Mouse (Mus musculus): Measurements from ENCODE around the gene Prss35.

Prss35 gene

DNA sequence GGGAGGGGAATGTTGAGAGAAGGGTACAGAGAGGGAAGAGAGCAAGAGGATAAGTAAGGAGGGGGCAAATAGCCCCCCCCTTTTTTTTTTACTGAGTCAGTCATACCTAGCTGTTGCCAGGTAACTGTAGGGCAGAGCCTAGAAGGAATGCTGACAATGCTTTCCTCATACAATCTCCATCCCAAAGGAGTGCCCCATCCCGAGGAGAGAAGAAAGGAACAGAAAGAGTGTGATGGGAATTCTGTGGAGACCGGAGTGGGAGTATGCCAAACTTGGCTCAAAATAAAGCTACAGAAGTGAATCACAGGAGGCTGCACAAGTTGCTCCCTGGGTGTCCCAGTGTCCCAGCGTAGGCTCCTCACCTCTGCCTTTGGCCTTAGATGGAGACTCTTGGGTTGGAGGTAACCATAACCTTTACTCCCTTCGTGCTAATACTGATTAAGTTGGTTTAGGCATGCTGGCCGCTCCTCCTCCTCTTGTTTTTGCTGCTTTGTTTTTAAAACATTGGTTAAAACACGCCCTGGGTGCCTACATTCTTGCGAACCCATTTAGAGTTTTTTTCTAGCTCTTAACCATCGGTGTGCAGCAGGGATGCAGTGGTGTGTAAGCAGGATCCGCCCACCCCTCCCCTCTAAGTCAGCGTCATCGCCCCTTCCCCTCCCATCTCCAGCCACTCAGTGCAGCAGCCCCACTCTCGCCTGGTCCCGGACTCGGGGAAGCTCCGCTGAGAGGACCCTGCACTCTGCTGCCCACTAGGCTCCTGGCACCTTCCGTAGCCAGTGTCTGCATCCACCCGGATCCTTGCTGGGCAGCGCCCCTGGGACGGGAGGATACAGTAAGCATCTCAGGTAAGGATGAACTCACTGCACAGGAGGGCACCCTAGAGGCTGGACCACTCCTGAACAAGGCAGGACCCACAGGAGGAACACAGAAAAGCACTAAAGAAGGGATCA is at the start of gene Prss35:
TSS of gene Prss35 (plus strand) at position 691 of the 953 bp plus-strand sequence.
- no peak for DNase-seq (ENCODE audit: low spot score)

DNA sequence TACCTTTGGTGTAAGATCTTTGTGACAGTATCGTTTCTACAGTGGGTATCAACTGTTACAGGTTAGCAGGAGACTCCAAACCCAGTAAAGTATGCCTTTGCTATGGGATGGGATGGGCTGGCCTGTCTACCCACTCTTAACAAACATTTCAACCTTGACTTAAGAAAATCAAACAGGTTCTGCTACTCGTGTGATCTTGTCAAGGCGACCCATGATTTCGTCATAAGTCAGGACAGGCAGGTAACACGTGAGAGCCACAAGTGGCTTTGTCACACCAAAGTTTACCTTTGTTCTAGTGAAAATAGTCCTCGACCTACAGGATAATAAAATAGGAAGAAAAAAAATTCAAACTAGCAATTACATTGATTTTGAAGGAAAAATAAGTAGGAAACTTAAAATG is 49.5 kb upstream of the Prss35 start:
- DNase-seq (ENCODE audit: low spot score) = no peak

DNA sequence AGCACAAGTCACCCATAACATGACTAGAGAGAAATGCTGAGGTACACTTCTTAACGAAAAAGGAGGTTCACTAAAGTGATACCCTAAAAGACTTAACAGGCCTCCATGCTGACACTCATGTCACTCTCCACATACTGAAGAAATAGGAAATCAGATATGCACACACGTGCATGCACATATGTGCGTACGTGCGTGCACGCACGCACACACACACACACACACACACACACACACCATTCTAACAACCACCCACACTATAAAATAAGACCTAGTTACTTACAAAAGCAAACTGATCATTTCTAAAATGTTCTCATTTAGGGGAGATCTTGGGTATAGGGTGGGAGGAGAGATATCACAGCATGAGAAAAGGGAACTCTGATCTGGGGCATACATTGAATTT is 48.8 kb upstream of the Prss35 start:
- DNase-seq (ENCODE audit: low spot score) = no peak

DNA sequence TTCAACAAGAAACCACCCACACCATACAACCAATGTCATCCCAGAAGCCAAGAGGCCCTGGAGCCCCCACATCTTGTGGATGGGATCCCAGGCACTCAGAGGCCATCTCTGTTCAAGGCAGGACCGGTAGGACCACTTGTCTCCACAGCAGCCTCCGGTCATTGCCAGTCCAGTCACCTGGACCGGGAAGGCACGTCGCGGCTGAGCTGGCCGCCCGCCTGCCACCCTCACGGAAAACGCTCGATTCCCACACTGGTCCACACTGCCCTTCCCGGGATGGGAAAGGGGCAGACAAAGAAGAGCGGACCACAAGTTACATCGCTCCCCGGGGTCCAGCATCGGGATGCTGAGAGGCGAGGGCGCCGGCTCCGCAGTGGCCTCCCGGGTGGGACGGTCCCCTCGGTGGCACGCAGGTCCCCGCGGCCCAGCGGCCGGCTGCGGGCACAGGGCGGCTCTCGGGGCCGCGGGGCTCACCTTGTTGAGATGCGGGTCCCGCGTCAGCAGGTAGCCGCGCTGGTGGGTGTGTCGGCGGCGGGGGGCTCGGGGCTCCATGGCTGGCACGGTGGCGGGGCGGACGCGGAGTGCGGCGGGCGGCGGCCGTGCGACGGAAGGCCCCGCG is 48.1 kb upstream of the Prss35 start:
- no peak for DNase-seq (ENCODE audit: low spot score)

DNA sequence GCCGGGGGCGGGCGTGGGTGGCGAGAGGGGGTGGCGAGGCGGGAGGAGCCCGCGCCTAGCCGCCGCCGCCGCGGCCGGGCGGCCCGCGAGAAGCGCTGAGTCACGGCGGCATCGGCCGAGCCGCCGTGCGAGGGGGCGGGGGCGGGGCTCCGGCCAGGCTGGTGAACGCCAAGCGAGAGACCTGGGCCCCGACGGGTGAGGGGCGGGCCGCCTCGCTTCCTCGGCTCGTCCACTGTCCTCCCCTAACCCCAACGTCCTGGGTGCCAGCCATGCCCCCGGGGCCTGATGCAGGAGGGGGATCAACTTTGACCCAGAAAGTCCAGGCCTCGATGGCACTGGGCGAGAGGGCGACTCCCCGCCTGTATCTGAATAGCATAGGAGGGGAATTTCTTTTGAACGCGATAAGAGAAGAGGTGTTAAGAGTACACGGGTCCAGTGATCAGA is 47.6 kb upstream of the Prss35 start, which contains the start of gene Me1:
TSS of gene Me1 (minus strand) at position 136 of the 444 bp plus-strand sequence.
- no peak for DNase-seq (ENCODE audit: low spot score)

DNA sequence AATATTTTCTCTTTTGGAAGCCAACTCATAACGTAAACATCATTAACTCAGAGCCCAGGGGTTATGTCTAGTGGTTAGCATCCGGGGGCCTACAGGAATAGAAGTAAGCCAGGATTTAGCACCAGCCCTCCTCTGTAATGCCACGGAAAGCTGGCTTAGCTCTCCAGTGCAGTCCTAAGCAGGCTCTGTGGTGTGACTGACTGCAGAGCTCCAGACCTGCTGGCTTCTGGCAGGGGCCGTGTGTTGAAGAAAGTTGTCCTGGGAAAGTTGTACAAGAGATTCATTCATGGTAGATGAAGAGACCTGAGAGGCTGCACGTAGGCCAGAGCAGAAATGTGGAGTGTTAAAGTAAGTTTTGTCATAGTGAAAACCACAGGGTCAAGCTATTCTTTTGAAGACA is 42.2 kb upstream of the Prss35 start:
- DNase-seq (ENCODE audit: low spot score) = no peak

DNA sequence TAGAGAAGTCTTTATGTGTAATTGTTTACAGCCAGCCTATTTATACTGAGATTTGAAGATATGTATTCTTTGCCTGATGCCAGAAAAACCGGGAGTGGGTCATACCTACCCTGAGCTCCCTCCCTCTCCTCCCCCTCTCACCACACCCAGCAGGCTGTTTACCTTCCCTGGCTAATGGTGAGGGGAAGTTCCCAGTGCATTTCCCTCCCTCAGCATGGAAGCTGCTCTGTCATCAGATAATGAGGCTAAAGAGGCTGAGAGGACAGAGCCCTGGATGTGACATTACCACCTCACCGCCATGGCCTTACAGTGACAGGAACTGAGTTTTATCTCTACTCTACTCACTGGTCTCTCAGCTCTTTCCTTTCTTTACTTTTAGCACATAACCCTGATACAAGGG is 41.6 kb upstream of the Prss35 start:
- DNase-seq (ENCODE audit: low spot score) = no peak

DNA sequence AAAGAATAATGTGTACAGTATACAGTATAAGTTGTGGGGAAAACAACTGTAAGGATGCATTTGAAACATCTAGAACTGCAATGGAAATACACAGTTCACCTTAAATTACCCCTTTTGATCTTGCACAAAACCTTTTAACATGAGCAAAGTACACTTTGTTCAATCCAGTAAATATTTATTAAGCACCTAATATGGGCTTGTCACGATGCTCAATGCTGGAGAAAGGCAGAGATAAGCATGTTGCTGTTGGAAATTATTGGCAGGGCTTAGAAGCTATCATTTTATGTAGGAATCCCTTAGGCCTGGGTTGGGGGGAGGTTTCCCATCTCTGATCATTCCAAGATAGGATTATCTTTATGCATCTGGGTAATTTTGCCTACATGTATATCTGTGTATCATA is 36.0 kb upstream of the Prss35 start:
- DNase-seq (ENCODE audit: low spot score) = no peak

DNA sequence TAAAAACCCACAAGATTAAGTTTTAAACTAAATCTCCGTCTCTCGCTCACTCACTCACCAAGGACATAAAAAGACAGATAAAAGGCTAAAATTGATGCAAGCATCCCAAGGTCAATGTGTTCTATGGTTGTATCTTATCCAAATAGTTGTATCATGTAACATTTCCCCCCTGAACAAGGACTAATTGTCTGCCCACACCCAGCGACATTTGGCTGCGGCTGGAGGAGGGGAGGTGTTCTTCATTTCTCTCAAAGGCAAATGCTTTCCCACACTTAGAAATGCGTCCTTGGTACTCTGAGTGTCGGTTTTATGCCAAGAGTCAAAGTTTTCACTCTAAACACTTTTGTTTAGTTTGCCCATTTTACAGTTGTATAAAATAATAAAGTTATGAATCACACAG is 34.5 kb upstream of the Prss35 start:
- DNase-seq (ENCODE audit: low spot score) = no peak

DNA sequence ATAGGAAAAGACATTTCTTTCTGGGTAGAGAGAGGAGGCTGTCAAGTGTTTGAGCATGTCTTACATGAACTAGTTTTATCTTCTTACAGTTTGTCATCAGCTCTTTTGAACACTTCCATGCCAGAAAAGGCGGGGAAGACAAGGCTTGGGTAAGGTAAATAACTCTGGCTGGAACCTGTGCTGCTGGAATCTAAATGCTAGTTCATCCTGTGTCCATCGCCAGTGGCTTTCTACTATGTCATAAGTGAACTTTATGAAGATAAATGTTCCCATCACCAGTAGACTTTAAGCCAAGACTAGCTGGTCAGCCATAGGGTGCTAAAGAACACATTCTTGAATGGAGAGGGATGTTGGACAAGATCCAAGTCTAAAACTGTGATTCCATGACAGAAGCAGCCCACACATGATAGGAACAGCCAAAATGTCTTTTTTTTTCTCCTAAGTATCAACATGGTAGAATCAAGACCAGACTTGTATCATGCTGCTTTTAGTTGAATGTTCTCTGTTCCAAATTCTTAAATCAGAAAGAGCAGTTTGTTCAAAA is 33.3 kb upstream of the Prss35 start:
- DNase-seq (ENCODE audit: low spot score) = no peak

DNA sequence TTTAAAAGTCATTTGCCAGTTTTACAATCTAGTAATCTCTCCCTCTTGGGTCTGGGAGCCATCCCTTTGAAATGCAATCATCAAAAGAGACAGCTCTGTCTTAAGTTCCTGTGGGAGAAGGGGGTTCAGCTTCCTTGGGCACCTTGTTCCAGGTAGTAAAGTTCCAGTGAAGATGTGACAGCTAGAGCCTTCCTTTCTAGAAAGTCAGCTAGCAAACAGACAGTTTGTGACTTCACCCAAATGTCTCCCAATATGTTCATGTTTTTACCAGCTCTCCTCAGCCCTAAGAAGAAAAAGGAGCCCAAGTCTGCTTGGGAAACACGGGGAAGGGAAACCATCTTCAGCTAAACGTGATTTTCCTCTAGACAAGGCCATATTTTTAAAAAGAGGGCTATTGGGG is 30.8 kb upstream of the Prss35 start:
- no peak for DNase-seq (ENCODE audit: low spot score)

DNA sequence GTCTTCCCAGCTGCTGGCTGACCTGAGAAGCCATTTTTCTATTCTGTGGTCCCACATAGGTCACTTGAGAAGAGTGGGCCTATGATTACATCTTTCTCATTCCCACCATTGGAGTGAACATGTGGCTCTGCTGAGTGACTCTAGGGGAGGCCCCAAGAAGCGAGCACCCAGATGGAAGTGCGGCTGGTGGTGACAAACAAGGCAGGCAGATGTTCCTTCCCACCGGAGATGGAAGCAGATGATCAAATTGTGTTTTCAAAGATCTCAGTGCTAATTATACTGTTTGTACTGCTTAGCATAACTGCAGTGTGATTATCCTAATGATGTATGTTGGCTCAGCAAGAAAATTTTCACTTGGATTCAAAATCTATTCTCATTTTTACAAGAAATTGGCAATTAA is 29.4 kb upstream of the Prss35 start:
- DNase-seq (ENCODE audit: low spot score) = no peak

DNA sequence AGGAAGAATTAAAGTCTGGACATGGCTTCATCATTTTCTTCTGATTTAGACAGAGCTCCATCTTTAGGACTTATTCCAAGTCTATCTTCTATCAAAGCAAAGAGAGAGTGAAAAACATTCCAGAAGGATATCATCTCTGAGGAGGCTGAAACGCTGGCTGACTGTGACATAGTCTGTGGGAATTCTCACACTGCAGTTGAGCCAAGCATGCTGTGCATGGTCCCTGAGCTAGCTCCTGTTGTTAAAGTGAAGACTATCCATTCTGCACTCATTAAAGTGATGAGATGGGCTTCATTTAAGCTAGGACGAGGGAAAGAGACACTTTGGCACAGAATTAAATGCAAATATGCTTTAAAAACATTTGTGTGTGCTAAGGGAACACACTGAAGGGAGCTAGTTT is 26.9 kb upstream of the Prss35 start:
- DNase-seq (ENCODE audit: low spot score) = no peak

DNA sequence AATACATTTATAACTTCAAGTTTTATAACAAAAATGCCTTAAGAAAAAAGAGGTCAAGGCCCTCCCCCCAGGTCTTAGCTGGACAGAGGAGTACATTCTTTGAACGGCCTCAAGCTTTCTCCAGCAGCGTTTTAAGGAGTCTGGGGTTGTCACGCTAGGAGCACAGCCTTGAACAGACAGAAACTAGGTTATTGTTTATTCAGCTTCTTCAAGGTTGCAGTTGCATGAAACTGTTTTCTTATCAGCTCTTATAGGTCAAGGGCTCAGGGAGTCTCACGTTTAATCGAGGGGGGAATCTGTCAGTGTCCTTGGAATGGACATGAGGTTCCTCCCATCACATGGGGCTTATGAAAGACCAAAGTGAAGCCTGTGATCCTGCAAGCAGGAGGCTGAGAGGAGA is 26.3 kb upstream of the Prss35 start:
- DNase-seq (ENCODE audit: low spot score) = no peak

DNA sequence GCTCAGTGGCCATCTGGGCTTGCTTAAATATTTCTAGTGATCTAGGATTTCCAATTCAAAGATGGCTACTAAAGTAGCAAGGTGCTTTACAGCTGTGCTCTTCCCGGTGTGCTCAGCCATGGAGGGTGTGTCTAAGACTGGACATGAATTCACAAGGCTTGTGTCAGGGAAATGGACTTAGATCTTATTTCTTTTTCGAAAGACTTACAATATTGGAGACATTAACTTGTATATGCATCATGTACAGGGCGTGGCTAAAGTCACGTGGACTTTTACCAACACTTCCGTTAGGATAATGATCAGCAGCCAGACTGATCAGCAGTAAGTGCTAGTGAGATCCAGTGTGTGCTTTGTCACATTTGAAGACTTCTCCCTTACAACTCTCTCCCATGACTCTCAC is 23.2 kb upstream of the Prss35 start:
- DNase-seq (ENCODE audit: low spot score) = no peak

DNA sequence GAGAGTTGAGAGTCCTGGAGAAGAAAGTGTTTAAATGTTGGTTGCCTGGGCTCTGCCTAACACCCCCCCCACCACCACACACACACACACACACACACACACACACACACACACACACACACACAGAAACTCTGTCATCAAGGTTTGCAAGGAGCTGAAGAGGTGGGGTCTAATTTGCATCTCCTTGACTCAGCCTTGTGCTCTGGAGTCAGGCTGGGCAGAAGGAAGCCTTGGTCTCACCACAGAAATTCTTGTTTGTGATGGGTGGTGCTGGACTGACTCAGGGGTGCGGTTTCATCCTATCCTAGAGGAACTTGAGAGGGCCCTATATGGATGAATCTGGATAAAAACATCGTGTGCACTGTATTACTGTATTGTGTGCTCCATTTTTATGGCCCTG is 22.7 kb upstream of the Prss35 start:
- no peak for DNase-seq (ENCODE audit: low spot score)

DNA sequence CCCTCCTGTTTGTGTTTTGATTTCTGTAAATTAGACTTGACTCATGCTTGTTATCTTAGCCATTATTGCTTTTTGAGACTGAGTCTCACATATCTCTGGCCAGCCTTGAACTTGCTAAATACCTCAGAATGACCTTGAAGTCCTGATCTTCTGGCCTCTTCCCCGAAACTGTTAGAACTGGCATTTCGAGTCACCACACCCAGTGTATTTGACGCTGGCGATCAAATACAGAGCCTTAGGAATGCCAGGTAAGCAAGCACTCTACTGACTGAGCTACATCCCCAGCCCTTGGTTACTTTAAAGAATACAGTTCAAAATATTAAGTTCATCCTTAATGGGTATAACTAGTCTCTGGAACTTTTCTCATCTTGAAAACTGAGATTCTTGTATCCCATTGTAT is 18.4 kb upstream of the Prss35 start:
- no peak for DNase-seq (ENCODE audit: low spot score)

DNA sequence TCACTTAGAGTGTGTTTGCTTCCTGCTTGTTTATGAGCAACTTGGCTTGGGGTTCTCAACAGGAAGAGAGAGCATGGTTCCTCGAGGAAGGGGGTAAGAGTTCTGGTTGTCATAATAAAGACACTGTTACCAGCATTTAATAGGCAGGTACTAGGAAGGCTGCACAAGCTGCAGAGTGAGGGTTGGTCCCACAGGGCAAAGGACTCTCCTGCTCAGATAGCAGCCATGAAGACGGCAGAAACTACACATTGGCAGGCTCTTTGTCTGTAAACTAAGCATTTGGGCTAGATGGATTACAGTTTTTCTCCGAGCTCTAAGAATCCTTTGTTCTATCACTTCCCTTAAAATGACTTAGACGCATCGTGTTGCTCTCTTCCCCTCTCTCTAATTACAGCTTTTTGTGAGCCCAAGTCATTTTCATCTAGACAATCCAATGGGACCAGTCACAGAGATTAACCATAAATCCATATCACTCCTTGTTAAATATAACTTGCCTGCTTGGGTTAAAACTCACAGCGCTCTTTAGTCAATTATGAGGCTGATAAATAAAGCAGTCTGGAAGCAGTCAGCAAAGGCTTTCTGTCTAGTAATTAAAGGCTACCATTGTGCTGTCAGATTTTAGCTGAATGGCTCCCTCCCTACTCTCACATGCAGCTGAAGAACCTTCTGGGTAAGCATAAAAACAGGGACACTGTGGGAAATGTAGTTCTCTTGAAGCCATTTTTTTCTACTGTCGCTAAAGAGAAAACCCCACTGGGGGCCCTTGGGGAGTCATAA is 17.7 kb upstream of the Prss35 start:
- DNase-seq (ENCODE audit: low spot score) = no peak

DNA sequence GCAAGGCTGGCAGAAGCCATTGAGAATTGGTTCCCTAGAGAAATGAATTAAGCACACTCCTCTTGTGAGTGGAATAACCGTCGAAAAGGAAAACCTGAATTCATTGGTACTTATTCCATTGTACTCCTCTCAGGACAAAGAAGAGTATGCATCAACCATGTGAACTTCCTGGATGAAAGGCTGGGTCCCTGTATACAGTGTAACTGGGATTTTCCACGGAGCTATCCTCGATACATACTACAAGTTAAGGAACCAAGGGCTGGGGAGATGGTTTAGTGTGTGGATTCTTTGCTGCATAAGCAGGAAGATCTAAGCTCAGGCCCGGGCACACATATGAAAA is 17.1 kb upstream of the Prss35 start:
- DNase-seq (ENCODE audit: low spot score) = no peak

DNA sequence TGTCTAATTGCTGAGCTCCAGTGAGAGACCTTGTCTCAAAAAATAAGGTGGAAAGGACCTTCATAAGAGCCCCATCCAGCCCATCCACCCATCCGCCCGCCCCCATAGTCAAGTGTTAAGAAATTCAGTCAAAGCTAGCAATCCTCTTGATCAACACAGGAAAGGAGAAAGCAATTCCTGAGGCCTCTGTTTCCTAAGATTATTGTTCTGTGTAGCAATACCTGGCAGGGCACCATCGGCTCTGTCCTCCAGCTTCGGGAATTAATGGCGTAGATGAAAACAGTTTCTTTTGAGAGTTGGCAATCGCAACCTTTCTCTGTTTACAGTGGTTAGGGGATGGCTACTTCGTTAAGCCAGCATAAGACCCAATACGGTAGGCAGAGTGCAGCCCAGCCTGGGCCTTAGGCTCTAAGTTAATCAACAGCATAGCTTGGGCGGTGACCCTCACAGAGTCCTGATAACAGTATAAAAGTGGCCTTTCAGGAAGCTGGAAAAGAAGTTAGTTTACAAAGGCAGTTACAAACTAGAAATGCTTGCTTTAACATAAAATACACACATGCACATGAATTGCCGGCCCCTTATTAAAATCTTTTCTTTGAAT is 15.1 kb upstream of the Prss35 start:
- DNase-seq (ENCODE audit: low spot score) = no peak

DNA sequence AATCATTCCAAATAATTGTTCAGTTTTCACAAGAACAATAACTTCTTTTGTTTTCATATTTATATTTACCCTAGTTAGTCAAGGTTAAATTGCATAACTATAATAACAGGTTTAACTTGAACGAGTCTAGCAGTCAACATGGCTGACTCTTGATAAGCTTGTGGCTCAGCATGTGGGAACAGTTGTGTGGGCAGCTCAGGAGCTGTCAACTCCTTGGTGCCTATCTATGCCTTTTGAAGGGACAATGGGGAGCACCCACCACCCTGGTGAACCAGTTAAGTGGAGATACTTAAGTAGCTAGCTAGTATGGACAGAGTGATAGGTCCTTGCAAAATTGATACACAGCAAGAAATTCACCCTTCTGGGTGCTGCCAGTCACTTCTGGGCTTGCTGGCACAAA is 14.4 kb upstream of the Prss35 start:
- DNase-seq (ENCODE audit: low spot score) = no peak

DNA sequence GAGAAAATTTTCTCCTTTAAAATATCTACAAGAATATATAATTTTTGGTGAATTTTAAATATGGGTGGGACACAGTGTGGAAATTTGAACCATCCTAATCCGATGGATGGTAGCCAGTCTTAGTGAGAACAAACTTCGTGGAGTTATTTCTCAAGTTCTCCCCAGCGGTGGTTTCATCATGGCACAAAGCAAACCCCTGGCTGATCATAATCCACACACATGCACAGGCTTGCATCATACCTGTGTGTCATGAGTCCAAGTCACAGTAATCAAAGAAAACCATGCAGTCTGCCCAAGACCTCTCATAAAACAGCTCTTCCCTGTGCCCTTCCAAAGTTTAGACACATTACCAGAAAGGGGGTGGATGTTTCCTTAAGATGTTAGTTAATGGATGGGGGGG is 13.6 kb upstream of the Prss35 start:
- no peak for DNase-seq (ENCODE audit: low spot score)

Data from T-cell, adult 2 months (primary cell).